Mouse (Mus musculus): ENCODE results near the gene Ralgps2. TPM values are rescaled to one million over a fixed set of nuclear protein-coding genes. Genes with fewer than 3 reads are reported as not detected.

The Ralgps2 gene
- total and polyA plus RNA-seq, 3 experiments = 7.8 to 16.4 TPM; not detected in 1

GRCm38 (mm10) chr1:156870028-156870427 lies 69.4 kb downstream of the Ralgps2 start:
- H3K4me1 ChIP-seq (ENCODE audit: control insufficient read depth in 1 of 2, insufficient read depth in 2 of 2, low read length in 2 of 2) = peaks cover 0 to 2% of the 10 kb centered on the region in 2 experiments; a peak in 2 of 4 replicates
- H3K4me3 ChIP-seq (ENCODE audit: control insufficient read depth in 1 of 2, insufficient read depth in 1 of 2, low read depth in 2 of 2, low read length in 2 of 2) = no peak overlapping the region
- H3K79me2 ChIP-seq (ENCODE audit: control insufficient read depth, insufficient read depth, low read length, poor library complexity) = no peaks in the 10 kb centered on the region
- no peak for TF ChIP-seq JUND (IDR thresholded peaks at IDR 0.05; ENCODE audit: low read depth, low read length)
- TF ChIP-seq GATA1 (IDR thresholded peaks at IDR 0.05; ENCODE audit: low read depth, low read length) = 0 out of 2 replicates have a peak, but pooled peaks have one; percentile 31
- peak in 1 of 2 experiments; percentile 36; a peak in 1 of 4 replicates for TF ChIP-seq EP300 (IDR thresholded peaks at IDR 0.05; ENCODE audit: low read depth in 1 of 2, low read length in 2 of 2)
- DNase-seq (ENCODE audit: low read depth, low spot score) = no peak
- H3K9ac ChIP-seq (ENCODE audit: control insufficient read depth, low read depth, low read length, poor library complexity, severe bottlenecking) = no peak overlapping the region
- no peaks in the 10 kb centered on the region for H3K27me3 ChIP-seq (ENCODE audit: control insufficient read depth in 1 of 2, insufficient read depth in 2 of 2, low read length in 2 of 2)
- no peaks in the 10 kb centered on the region; a peak in 1 of 4 replicates for H3K36me3 ChIP-seq (ENCODE audit: control insufficient read depth in 1 of 2, insufficient read depth in 2 of 2, low read length in 2 of 2)
- H3K9me3 ChIP-seq (replicated peaks; ENCODE audit: insufficient read depth, low read length) = no peaks in the 10 kb centered on the region
- H3K27ac ChIP-seq (ENCODE audit: control insufficient read depth, low read depth, low read length) = no peak overlapping the region

GRCm38 (mm10) chr1:156864240-156864639 lies 75.2 kb downstream of the Ralgps2 start:
- H3K4me1 ChIP-seq (ENCODE audit: control insufficient read depth in 1 of 2, insufficient read depth in 2 of 2, low read length in 2 of 2) = peaks cover 5 to 8% of the 10 kb centered on the region in 2 experiments
- no peaks in the 10 kb centered on the region for H3K9me3 ChIP-seq (replicated peaks; ENCODE audit: insufficient read depth, low read length)
- DNase-seq (ENCODE audit: low read depth, low spot score) = no peak
- peaks cover 0 to 12% of the 10 kb centered on the region in 2 experiments; a peak in 2 of 4 replicates for H3K36me3 ChIP-seq (ENCODE audit: control insufficient read depth in 1 of 2, insufficient read depth in 2 of 2, low read length in 2 of 2)
- H3K79me2 ChIP-seq (ENCODE audit: control insufficient read depth, insufficient read depth, low read length, poor library complexity) = no peaks in the 10 kb centered on the region
- no peak overlapping the region for H3K4me3 ChIP-seq (ENCODE audit: control insufficient read depth in 1 of 2, insufficient read depth in 1 of 2, low read depth in 2 of 2, low read length in 2 of 2)
- TF ChIP-seq RAD21 (IDR thresholded peaks at IDR 0.05; ENCODE audit: low read depth, low read length) (no peak), ZKSCAN1 (IDR thresholded peaks at IDR 0.05; ENCODE audit: low read depth, low read length) (no peak), TAL1 (IDR thresholded peaks at IDR 0.05; ENCODE audit: low read length) (no peak), KAT2A (conservative IDR thresholded peaks at IDR 0.05; ENCODE audit: low read depth, low read length) (no peak), POLR2A (IDR thresholded peaks at IDR 0.05; ENCODE audit: control insufficient read depth in 1 of 2, insufficient read depth in 1 of 2, low read depth in 1 of 2, low read length in 2 of 2, poor library complexity in 1 of 2) (no peak), USF1 (IDR thresholded peaks at IDR 0.05; ENCODE audit: low read depth, low read length) (no peak), BHLHE40 (IDR thresholded peaks at IDR 0.05; ENCODE audit: borderline replicate concordance, low read depth, low read length) (no peak), MEF2A (IDR thresholded peaks at IDR 0.05; ENCODE audit: extremely low read depth, insufficient replicate concordance, low read depth, low read length, poor library complexity, severe bottlenecking) (no peak), CHD1 (IDR thresholded peaks at IDR 0.05; ENCODE audit: low read depth, low read length) (no peak), GATA1 (IDR thresholded peaks at IDR 0.05; ENCODE audit: low read depth, low read length) (no peak)
- no peaks in the 10 kb centered on the region for H3K27me3 ChIP-seq (ENCODE audit: control insufficient read depth in 1 of 2, insufficient read depth in 2 of 2, low read length in 2 of 2)
- no peak overlapping the region for H3K9ac ChIP-seq (ENCODE audit: control insufficient read depth, low read depth, low read length, poor library complexity, severe bottlenecking)
- no peak overlapping the region for H3K27ac ChIP-seq (ENCODE audit: control insufficient read depth, low read depth, low read length)

GRCm38 (mm10) chr1:156863726-156864125 lies 75.7 kb downstream of the Ralgps2 start:
- Histone ChIP-seq H3K36me3 (ENCODE audit: control insufficient read depth in 1 of 2, insufficient read depth in 2 of 2, low read length in 2 of 2) (peaks cover 0 to 15% of the 10 kb centered on the region in 2 experiments; a peak in 2 of 4 replicates), H3K9ac (ENCODE audit: control insufficient read depth, low read depth, low read length, poor library complexity, severe bottlenecking) (no peak overlapping the region), H3K4me1 (ENCODE audit: control insufficient read depth in 1 of 2, insufficient read depth in 2 of 2, low read length in 2 of 2) (peaks cover 5 to 10% of the 10 kb centered on the region in 2 experiments), H3K9me3 (replicated peaks; ENCODE audit: insufficient read depth, low read length) (no peaks in the 10 kb centered on the region), H3K79me2 (ENCODE audit: control insufficient read depth, insufficient read depth, low read length, poor library complexity) (no peaks in the 10 kb centered on the region), H3K27me3 (ENCODE audit: control insufficient read depth in 1 of 2, insufficient read depth in 2 of 2, low read length in 2 of 2) (no peaks in the 10 kb centered on the region), H3K27ac (ENCODE audit: control insufficient read depth, low read depth, low read length) (no peak overlapping the region), H3K4me3 (ENCODE audit: control insufficient read depth in 1 of 2, insufficient read depth in 1 of 2, low read depth in 2 of 2, low read length in 2 of 2) (no peak overlapping the region)
- no peak for DNase-seq (ENCODE audit: low read depth, low spot score)
- TF ChIP-seq ZMIZ1 (IDR thresholded peaks at IDR 0.05; ENCODE audit: low read depth, low read length) = no peak
- TF ChIP-seq POLR2AphosphoS2 (IDR thresholded peaks at IDR 0.05; ENCODE audit: low read length) = no peak
- no peak for TF ChIP-seq SIN3A (IDR thresholded peaks at IDR 0.05; ENCODE audit: low read length)
- TF ChIP-seq TCF12 (IDR thresholded peaks at IDR 0.05; ENCODE audit: low read depth, low read length) = no peak
- no peak for TF ChIP-seq NRF1 (IDR thresholded peaks at IDR 0.05; ENCODE audit: insufficient read depth, low read depth, low read length, poor library complexity, severe bottlenecking)
- no peak for TF ChIP-seq MYC (IDR thresholded peaks at IDR 0.05; ENCODE audit: low read depth, low read length)
- no peak for TF ChIP-seq USF1 (IDR thresholded peaks at IDR 0.05; ENCODE audit: low read depth, low read length)
- TF ChIP-seq HCFC1 (IDR thresholded peaks at IDR 0.05; ENCODE audit: low read depth, low read length) = no peak
- TF ChIP-seq ELF1 (IDR thresholded peaks at IDR 0.05; ENCODE audit: low read depth, low read length) = no peak
- no peak for TF ChIP-seq E2F4 (IDR thresholded peaks at IDR 0.05; ENCODE audit: borderline replicate concordance, low read depth, low read length)
- no peak for TF ChIP-seq MAX (IDR thresholded peaks at IDR 0.05; ENCODE audit: low read length)
- TF ChIP-seq USF2 (IDR thresholded peaks at IDR 0.05; ENCODE audit: borderline replicate concordance in 1 of 2, insufficient read depth in 1 of 2, low read depth in 1 of 2, low read length in 2 of 2) = no peak
- TF ChIP-seq ZC3H11A (IDR thresholded peaks at IDR 0.05; ENCODE audit: low read depth, low read length) = no peak
- TF ChIP-seq CHD1 (IDR thresholded peaks at IDR 0.05; ENCODE audit: low read depth, low read length) = no peak
- no peak for TF ChIP-seq MAFK (IDR thresholded peaks at IDR 0.05; ENCODE audit: borderline replicate concordance, low read depth, low read length)
- no peak for TF ChIP-seq BHLHE40 (IDR thresholded peaks at IDR 0.05; ENCODE audit: borderline replicate concordance, low read depth, low read length)
- no peak for TF ChIP-seq KAT2A (conservative IDR thresholded peaks at IDR 0.05; ENCODE audit: low read depth, low read length)
